16 mouse cellular contexts compared by ENCODE assay signal in genomic region chr2:137808401-137809230, GRCm38 (mm10).
DNase-seq lines count a peak whose midpoint lies in the region; ATAC-seq lines count a peak whose summit lies in the region.
"Had no signal": no experiment of that assay in that cellular context is flagged by ENCODE, and none has a peak within 500 bp of the region (broad histone marks: within the 10 kb centered on the region; RNA-seq: fewer than 3 reads in every experiment).

No protein-coding gene starts in this region.

- H3K27me3 ChIP-seq in forebrain, embryonic 14.5 days (replicated peaks; ENCODE audit: control insufficient read depth, insufficient read depth, low read length) = no peaks in the 10 kb centered on the region
- H3K27me3 ChIP-seq in neural tube, embryonic 13.5 days = no peaks in the 10 kb centered on the region
- H3K27me3 ChIP-seq: CH12.LX; limb, embryonic 12.5 days had no signal

- 34% methylated on average over 13 of the region's 13 CpGs for WGBS in forebrain, embryonic 14.5 days
- WGBS in neural tube, embryonic 13.5 days = 34% methylated on average over 13 of the region's 13 CpGs

- H3K36me3 ChIP-seq in forebrain, embryonic 14.5 days (ENCODE audit: control insufficient read depth, insufficient read depth, low read length) = no peaks in the 10 kb centered on the region
- no peaks in the 10 kb centered on the region for H3K36me3 ChIP-seq in neural tube, embryonic 13.5 days
- H3K36me3 ChIP-seq: limb, embryonic 12.5 days had no signal

- H3K9me3 ChIP-seq in forebrain, embryonic 14.5 days (replicated peaks; ENCODE audit: control insufficient read depth, low read length) = no peaks in the 10 kb centered on the region
- no peaks in the 10 kb centered on the region for H3K9me3 ChIP-seq in neural tube, embryonic 13.5 days
- H3K9me3 ChIP-seq: limb, embryonic 12.5 days had no signal

- ATAC-seq in forebrain, embryonic 14.5 days = peak; percentile 94
- peak; percentile 80 for ATAC-seq in neural tube, embryonic 13.5 days (ENCODE audit: low read depth)

- peak overlapping the region; percentile 41 for H3K9ac ChIP-seq in forebrain, embryonic 14.5 days (ENCODE audit: low read length)
- H3K9ac ChIP-seq in neural tube, embryonic 13.5 days = peak overlapping the region; percentile 56
- H3K9ac ChIP-seq: limb, embryonic 12.5 days had no signal

- peak overlapping the region; percentile 48; the same call in 1 of the 2 replicates for H3K27ac ChIP-seq in forebrain, embryonic 14.5 days (ENCODE audit: low read depth, low read length)
- H3K27ac ChIP-seq in neural tube, embryonic 13.5 days (replicated peaks) = peak overlapping the region; percentile 38; the same call in 1 of the 2 replicates
- H3K27ac ChIP-seq: layer of hippocampus, adult 2 months; limb, embryonic 12.5 days had no signal

- H3K4me2 ChIP-seq in forebrain, embryonic 14.5 days (ENCODE audit: low read length) = peak overlapping the region; percentile 40
- H3K4me2 ChIP-seq in neural tube, embryonic 13.5 days = peak overlapping the region; percentile 51
- H3K4me2 ChIP-seq: limb, embryonic 12.5 days had no signal

- no peaks in the 10 kb centered on the region for H3K4me1 ChIP-seq in forebrain, embryonic 14.5 days (ENCODE audit: control insufficient read depth, insufficient read depth, low read length)
- peaks cover 13% of the 10 kb centered on the region for H3K4me1 ChIP-seq in neural tube, embryonic 13.5 days (replicated peaks)
- H3K4me1 ChIP-seq: limb, embryonic 12.5 days had no signal

- peak overlapping the region; percentile 3 for H3K4me3 ChIP-seq in forebrain, embryonic 14.5 days (ENCODE audit: low read depth, low read length)
- peak overlapping the region; percentile 18 for H3K4me3 ChIP-seq in neural tube, embryonic 13.5 days
- H3K4me3 ChIP-seq: layer of hippocampus, adult 2 months; limb, embryonic 12.5 days had no signal

- peak; percentile 37 for DNase-seq in embryo, embryonic 9.5 days (ENCODE audit: extremely low spot score)
- DNase-seq in forebrain, embryonic 14.5 days (ENCODE audit: low spot score) = peak; percentile 80
- peak; percentile 25 for DNase-seq in mesoderm, embryonic 11.5 days (ENCODE audit: low read depth, low spot score)
- DNase-seq in B cell, adult 2 months = no peak
- DNase-seq in frontal cortex, adult 2 months (ENCODE audit: extremely low spot score in 1 of 2, low spot score in 1 of 2) = no peak
- no peak for DNase-seq in layer of hippocampus, adult 9-10 months (ENCODE audit: low spot score)
- DNase-seq: adrenal gland, postnatal 10 days; cerebellum, adult 11 months; heart, adult 18-20 months; kidney, adult 2 months; lung, adult 2 months; thymus, postnatal 25 days had no signal

Comparison
In these comparisons a context has a peak if more than half of its experiments do, and no peak if none do; other contexts are left out.
1. DNase-seq: peak in embryo, embryonic 9.5 days (single experiment), forebrain, embryonic 14.5 days (single experiment) and mesoderm, embryonic 11.5 days (single experiment); none in B cell, adult 2 months (0 of 2), frontal cortex, adult 2 months (0 of 2) and layer of hippocampus, adult 9-10 months (single experiment).